Mouse (Mus musculus) c-Kit-negative CD71-positive TER-119-positive erythroid progenitor cells, embryonic 14.5 days (primary cell): ENCODE measurements around the gene Egfl8.

Experiments
- DNase-seq: peaks from one replicate; pipeline ENCODE4 v3.0.0-alpha.2; 2013; ENCODE audit warnings: low read depth, low spot score

Gene Egfl8

DNA sequence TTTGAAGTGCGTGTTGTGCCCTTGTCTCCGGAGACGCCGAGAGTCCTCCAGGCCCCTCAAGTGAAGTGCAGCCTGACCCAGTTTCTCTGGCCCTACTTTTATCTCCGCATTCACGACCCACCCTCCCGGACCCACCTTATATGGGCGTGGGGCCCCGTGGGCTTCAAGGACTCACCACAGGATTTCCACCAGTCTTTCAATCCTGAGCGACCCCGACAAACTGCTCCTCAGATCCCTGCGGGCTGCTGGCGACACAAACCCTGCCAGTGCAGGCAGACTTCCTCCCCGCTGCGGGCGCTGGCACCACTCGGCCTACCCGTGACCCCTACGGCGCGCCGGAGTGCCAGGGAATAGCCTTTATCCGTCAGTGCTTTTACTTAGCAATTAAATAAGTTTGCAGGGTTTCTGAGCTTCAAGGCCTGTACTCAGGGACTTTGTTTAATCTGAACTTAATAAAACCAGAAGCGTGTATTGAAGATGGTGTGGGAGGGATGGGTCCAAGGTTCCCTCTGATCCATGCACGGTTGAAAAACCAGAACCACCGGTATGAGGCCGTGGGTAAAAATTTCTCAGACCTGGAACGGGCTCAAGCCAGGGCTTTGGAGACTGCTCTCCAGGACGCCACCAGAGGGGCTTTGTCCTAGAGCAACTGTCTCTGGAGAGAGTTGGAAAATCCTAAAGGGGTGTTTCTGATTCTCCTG is 12.3 kb upstream of the Egfl8 start, which contains the start of gene Ppt2:
Gene Ppt2, minus strand, starts transcription at position 568 of the 701 bp plus-strand sequence.
- DNase-seq = no peak

DNA sequence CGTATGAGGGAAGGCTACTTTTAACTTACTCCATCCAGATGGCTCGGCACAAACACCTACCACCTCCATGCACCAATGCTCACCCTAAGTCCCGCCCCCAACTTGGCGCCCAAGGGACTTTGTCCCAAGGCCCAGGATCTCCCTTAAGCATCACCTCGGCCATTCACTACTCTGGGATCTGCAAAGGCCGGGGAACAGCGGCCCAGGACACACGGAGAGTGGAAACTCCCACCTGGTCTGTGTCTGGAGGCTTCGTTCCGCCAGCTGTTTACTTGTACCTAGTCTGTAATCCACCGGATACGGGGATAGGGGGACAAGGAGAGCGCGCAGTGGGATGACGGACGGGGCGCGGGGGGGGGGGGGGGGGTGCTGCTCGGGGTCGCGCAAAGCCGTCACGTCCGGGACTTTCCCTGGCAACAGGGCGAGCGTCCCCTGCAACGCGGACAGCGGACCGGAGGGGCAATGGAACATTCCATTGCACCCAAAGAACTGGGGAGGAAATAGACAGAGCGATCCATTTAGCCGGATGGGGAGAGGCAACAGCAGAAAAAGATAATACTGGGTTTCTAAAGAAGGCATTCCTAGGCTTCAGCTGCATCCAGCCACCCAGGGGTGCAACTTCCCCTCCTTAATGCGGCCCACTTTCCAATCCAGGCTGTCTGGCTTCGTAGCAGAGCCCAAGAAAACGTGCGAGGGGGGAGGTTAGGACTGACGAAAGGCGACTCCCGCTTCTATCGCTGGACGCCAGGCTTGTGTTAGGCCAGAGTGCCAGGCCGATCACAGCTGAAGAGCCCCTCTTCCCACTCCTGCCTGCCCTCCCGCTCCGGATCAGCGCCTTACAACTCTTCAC is 11.5 kb upstream of the Egfl8 start:
- no peak for DNase-seq

- no peak for DNase-seq
Observed at GRCm38 (mm10) chr17:34626773-34627092, 11.0 kb upstream of the Egfl8 start.

GRCm38 (mm10) chr17:34626062-34626772 is 10.4 kb upstream of the Egfl8 start:
- no peak for DNase-seq

GRCm38 (mm10) chr17:34624981-34625380 is 9.2 kb upstream of the Egfl8 start:
- DNase-seq = no peak

DNA sequence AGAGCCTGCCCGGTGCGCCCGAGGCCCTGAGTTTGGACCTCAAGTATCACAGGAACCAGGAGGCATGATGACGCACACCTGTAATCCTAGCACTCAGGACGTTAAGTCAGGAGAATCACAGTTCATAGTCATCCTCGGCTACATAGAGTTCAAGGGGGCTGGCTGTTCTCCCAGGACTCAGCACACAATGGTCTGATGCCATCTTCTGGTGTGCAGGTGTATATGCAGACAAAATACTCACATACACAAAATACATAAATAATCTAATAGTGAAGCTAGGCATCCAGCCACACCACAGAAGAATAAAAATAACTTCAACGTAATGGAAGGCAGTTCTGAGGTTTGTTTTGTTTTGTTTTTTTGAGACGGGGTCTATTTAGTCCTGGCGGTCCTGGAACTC is 7.4 kb upstream of the Egfl8 start:
- no peak for DNase-seq

GRCm38 (mm10) chr17:34621006-34621405 is 5.2 kb upstream of the Egfl8 start:
- DNase-seq = no peak

DNA sequence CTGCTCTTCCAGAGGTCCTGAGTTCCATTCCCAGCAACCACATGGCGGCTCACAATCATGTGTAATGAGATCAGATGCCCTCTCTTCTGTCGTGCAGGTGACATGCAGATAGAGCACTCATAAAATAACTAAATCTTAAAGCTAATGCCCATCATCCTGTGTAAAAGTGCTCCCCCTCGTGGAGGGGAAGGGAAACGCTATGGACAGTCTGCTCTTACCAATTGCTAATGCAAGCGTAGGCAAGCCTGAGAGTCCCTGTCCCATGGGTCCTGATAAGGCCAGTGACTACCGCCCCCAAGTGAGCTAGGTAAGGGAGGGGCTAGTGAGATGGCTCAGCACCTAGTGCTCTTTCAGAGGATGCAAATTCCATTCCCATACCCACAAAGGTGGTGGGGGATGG is 3.2 kb upstream of the Egfl8 start:
- peak; percentile 65 for DNase-seq

DNA sequence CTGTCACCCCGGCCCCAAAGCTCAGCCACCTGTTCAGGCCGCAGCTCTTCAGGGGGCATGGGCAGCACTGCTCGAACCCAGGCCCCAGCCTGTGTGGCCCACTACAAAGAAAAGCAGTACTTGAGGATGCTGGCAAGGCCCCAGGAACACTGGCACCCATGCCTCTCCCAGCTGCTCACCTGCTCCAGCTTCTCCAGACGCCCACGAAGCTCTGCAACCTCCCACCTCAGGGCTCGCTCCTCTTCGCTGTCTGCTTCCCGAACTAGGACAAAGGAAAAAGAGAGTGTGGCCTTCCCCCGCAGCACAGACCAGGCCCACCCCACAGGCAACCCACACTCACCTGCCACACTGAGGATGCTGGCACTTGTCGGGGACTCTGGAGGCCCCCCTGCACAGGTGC is 1.9 kb downstream of the Egfl8 start:
- no peak for DNase-seq

DNA sequence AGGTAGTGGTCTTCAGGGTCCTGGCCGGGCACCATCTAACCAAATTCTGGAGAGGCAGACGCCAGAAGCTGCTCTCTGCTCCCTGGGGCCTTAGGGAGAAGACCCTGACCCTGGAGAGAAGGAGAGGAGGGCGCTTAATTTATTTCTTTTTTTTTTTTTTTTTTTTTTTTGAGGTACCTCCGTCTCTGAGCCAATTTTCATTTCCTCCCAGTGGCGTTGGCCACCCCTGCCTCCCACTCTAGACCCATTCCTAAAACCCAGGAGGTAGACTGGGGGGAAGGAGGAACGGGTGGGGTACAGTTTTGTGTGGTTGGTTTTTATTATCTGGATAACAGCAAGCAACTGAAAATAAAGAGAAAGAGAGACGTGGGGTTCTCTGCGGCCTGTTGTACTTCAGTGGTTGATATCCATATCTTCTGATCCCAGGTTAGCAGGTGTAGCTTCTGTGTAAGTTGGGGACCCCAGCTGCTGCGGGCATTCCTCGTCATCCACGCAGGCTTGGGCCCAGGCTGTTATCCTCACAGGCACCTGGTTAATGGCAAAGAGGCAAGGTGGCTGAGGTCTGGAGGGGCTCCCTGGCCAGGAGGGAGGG is 2.6 kb downstream of the Egfl8 start:
- no peak for DNase-seq

GRCm38 (mm10) chr17:34611050-34611449 is 4.7 kb downstream of the Egfl8 start:
- DNase-seq = no peak

- DNase-seq = no peak
Observed at GRCm38 (mm10) chr17:34607997-34608396, 7.8 kb downstream of the Egfl8 start.

DNA sequence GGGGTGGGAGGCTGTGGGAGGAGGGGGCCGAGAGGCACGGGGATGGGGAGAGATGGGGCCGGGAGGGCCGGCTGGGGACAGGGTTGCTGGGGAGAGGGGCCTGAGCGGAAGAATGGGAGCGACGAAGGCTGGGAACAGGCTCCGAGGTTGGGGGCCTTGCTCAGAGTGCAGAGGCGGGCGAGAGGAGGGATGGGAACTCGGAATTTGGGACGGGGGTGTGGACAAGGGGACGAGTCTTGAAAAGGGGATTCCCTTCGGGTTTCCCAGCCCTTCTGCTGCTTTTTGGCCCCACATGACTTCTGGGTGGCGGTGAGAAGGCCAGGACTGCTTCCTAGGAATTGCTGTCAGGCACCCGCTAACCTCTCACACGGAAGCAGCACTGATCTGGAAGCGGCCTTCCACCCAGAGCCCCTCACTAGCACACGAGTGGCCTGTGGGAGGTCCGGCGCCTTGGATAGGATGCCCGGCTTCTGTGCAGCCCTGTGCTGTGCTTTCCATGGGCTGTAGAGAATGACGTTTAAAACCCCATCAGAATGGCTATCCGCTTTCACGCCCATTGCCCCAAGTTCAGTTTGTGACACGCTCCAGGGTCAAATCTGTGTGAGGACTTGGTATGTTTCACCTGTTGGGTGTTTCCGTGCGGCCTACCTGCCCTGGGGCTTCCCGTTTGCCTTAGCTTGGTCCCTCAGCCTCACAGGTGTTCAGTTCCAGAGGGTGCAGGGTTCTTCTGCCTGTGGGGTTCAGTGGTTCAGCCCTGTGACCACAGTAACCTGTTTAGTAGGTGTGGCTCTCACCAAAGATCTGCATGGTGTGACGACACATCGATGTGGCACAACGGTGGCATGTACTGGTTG is 9.4 kb downstream of the Egfl8 start:
- no peak for DNase-seq

DNA sequence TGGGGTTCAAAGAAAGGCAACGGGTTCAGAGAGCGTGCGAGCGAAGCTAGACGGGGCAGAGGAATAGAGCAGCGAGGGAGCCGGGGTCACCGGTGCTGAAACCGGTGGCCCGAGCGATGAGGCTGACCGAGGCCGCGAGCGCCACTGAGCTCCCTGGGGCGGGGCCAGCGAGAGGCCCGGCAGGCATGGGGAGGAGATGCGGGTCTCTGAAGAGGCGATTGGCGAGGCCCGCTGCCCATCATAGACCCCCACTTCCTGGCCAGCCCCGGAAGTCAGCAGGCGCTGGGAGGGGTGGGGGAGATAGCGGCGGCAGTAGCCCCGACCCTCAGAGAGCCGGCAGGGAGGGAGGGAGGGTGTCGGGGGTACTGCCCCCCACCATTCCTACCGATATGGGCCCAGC is 10.2 kb downstream of the Egfl8 start:
- DNase-seq = peak; percentile 67

- no peak for DNase-seq
Observed at GRCm38 (mm10) chr17:34604511-34605237, 11.1 kb downstream of the Egfl8 start.

DNA sequence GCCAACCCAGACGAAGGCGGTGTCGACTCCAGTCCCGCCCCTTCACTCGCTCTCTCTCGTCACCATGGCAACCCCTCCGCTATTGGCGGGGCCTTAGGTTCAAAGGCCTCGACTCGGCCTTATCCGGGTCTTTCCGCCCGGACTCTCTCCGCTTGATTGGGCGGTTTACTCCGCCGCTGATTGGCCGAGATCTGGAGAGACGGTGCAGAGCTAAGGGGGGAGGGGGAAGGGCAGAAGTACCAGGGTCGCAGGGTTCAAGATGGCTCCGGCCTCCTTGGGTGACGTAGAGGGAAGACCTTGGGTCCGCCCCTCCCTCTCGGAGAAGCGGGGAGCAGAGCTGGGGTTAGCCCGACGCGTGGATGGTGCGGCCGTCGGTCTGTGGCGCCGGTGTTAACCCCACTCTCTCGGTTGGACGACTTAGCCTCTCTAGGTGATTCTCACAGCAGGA is 11.7 kb downstream of the Egfl8 start, which contains the start of gene Agpat1:
Gene Agpat1, plus strand, starts transcription at position 202 of the 448 bp plus-strand sequence.
- DNase-seq = peak; percentile 97

DNA sequence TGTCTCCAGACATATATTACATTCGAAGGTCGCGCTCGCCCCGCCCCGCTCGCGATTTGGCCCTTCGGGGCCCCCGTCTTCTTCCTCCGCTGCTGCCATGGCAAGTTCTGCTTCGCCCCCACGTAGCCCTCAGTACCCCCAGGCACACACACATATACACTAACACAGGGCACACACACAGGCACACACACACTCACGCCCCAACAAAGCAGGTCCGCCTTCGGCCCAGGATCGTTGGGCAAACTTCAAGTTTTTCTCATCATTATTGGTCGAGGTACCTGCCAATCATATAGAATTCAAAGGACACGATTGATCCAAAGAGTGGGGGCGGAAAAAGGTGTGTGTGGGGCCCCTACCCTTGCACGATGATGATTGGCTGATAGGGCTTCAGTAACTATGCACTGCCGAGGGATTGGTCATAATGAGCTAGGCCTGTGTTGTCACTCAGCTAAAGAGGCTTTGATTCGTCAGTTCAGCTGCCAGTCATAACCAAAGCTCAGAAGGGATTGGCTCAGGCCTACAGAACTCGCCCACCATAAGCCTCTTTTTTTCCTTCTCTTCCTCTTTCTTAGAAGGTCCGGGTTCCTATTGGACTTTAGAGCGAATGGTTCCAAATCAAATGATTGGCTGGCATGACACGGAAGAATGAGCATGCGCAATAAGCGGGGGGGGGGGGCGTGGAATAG is 12.3 kb downstream of the Egfl8 start, which contains the start of gene Rnf5:
Gene Rnf5, minus strand, starts transcription at position 316 of the 686 bp plus-strand sequence.
- peak; percentile 100 for DNase-seq

GRCm38 (mm10) chr17:34601796-34602195 is 14.0 kb downstream of the Egfl8 start:
- no peak for DNase-seq

DNA sequence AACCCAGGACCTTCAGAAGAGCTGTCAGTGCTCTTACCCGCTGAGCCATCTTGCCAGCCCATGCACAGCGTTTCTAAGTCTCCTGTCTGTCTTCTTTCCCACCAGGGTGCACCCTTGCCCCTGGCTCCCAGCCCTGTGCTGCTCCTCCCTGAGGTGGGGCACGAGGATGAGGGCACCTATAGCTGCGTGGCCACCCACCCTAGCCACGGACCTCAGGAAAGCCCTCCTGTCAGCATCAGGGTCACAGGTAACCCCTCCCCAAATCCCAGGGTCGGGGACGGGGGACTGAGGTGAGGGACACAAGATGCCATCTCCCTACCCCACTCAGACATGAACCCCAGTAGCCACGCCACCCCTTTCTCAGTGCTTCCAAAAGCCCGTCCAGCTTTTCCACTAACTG is 15.9 kb downstream of the Egfl8 start:
- no peak for DNase-seq
